Mouse (Mus musculus) left cerebral cortex, adult 2 months (tissue): ENCODE measurements around the gene Olfr106-ps. TPM values are rescaled to one million over a fixed set of nuclear protein-coding genes. Genes with fewer than 3 reads are reported as not detected.

ENCODE experiments used
- DNase-seq, 2 experiments: peaks; one replicate each; pipeline ENCODE4 v3.0.0; 2021 to 2022; ENCODE audit warnings: low spot score in 2 of 2, mixed read lengths in 1 of 2; ENCODE audit errors: extremely low spot score in 1 of 2
- H3K27ac ChIP-seq: fragments of 200-600 bp; 2 replicates; pipeline ENCODE4 v1.8.1; 2022
- H3K4me3 ChIP-seq: fragments of 200-600 bp; 2 replicates; pipeline ENCODE4 v1.8.1; 2022
- CTCF ChIP-seq: fragments of 200-600 bp; IDR thresholded peaks from 2 replicates; pipeline ENCODE4 v1.8.1; 2022; ENCODE audit warnings: antibody characterized with exemption, mild to moderate bottlenecking, moderate library complexity
- intact Hi-C: fragments of 180-260 bp; cut with DNase I; formaldehyde crosslinking; loops from one replicate; pipeline ENCODE4 v1.15.1; 2025
- long read RNA-seq, 2 experiments: library from polyadenylated mRNA; stranded (forward); transcript quantifications; one replicate each; pipeline ENCODE4 v2.0.0; 2021; ENCODE audit warnings: borderline mapping rate in 2 of 2
- total RNA-seq, 2 experiments: library from RNA; stranded (reverse); gene quantifications; 2 replicates each; pipeline ENCODE4 v1.2.3; 2021

Olfr106-ps gene
- total RNA-seq, result not detected
- long read RNA-seq, experiment 1, result 0 reads
- long read RNA-seq, experiment 2, result 0 reads

- no peak for TF ChIP-seq CTCF
- H3K4me3 ChIP-seq, result no peak within 1 kb of the TSS
- DNase-seq, result no peak
- intact Hi-C loops, result no loop called here
- H3K27ac ChIP-seq, result no peak within 1 kb of the TSS
Observed at GRCm38 (mm10) chr17:37390093-37390492, at the start of gene Olfr106-ps. TSS of gene Olfr106-ps (plus strand) at chr17:37390393.

GRCm38 (mm10) chr17:37359282-37359681 is 30.9 kb upstream of the Olfr106-ps start, which contains the start of gene Olfr104-ps:
TSS of gene Olfr104-ps (plus strand) at chr17:37359582.
- no peak for TF ChIP-seq CTCF
- DNase-seq, result no peak
- H3K4me3 ChIP-seq, result no peak within 1 kb of the TSS
- intact Hi-C loops, result no loop called here
- no peak within 1 kb of the TSS for H3K27ac ChIP-seq

- intact Hi-C loops, result no loop called here
- no peak within 1 kb of the TSS for H3K4me3 ChIP-seq
- H3K27ac ChIP-seq, result no peak within 1 kb of the TSS
- DNase-seq, result no peak
- no peak for TF ChIP-seq CTCF
Observed at GRCm38 (mm10) chr17:37378733-37379132, 11.5 kb upstream of the Olfr106-ps start, which contains the start of gene Olfr105-ps. TSS of gene Olfr105-ps (plus strand) at chr17:37379033.

GRCm38 (mm10) chr17:37398926-37399325 is 8.7 kb downstream of the Olfr106-ps start, which contains the start of gene Olfr107:
TSS of gene Olfr107 (plus strand) at chr17:37399226.
- H3K27ac ChIP-seq, result no peak within 1 kb of the TSS
- intact Hi-C loops, result no loop called here
- no peak for DNase-seq
- TF ChIP-seq CTCF, result no peak
- H3K4me3 ChIP-seq, result no peak within 1 kb of the TSS

GRCm38 (mm10) chr17:37413380-37413779 is 23.2 kb downstream of the Olfr106-ps start:
- no peak for TF ChIP-seq CTCF
- no peak overlapping the region for H3K4me3 ChIP-seq
- intact Hi-C loops, result no loop called here
- no peak overlapping the region for H3K27ac ChIP-seq
- no peak for DNase-seq

- no peak within 1 kb of the TSS for H3K27ac ChIP-seq
- H3K4me3 ChIP-seq, result no peak within 1 kb of the TSS
- intact Hi-C loops, result no loop called here
- no peak for TF ChIP-seq CTCF
- DNase-seq, result no peak
Observed at GRCm38 (mm10) chr17:37445180-37445579, 55.0 kb downstream of the Olfr106-ps start, which contains the start of gene Olfr108. TSS of gene Olfr108 (plus strand) at chr17:37445480.

Other genes with a start within 250 kb of the Olfr106-ps start
- not detected for gene Olfr93, start 228.9 kb upstream of the Olfr106-ps start, total RNA-seq
- gene Ubd, start 196.5 kb upstream of the Olfr106-ps start, total RNA-seq, result not detected
- gene Olfr94, start 189.4 kb upstream of the Olfr106-ps start, total RNA-seq, result not detected
- gene Olfr95, start 177.3 kb upstream of the Olfr106-ps start, total RNA-seq, result not detected
- gene Olfr96, start 170.2 kb upstream of the Olfr106-ps start, total RNA-seq, result not detected
- not detected for gene Olfr97, start 153.1 kb upstream of the Olfr106-ps start, total RNA-seq
- not detected for gene Olfr98, start 126.6 kb upstream of the Olfr106-ps start, total RNA-seq
- gene H2-M3, start 120.2 kb upstream of the Olfr106-ps start, total RNA-seq, result 1 to 10 TPM; 3.1 to 3.6 TPM
- gene Olfr99, start 106.9 kb upstream of the Olfr106-ps start, total RNA-seq, result not detected
- not detected for gene Olfr101, start 86.1 kb upstream of the Olfr106-ps start, total RNA-seq
- not detected for gene Olfr102, start 73.3 kb upstream of the Olfr106-ps start, total RNA-seq
- not detected for gene Olfr103, start 50.7 kb upstream of the Olfr106-ps start, total RNA-seq
- gene Olfr104-ps, start 30.8 kb upstream of the Olfr106-ps start, total RNA-seq, result not detected
- gene Olfr105-ps, start 11.4 kb upstream of the Olfr106-ps start, total RNA-seq, result not detected
- gene Olfr107, start 8.8 kb downstream of the Olfr106-ps start, total RNA-seq, result not detected
- gene Olfr108, start 55.1 kb downstream of the Olfr106-ps start, total RNA-seq, result not detected
- not detected for gene Olfr109, start 68.5 kb downstream of the Olfr106-ps start, total RNA-seq
- not detected for gene H2-M2, start 93.2 kb downstream of the Olfr106-ps start, total RNA-seq
- gene Olfr110, start 102.1 kb downstream of the Olfr106-ps start, total RNA-seq, result not detected
- gene Olfr111, start 117.6 kb downstream of the Olfr106-ps start, total RNA-seq, result not detected
- not detected for gene Olfr112, start 179.1 kb downstream of the Olfr106-ps start, total RNA-seq
- not detected for gene Olfr113, start 187.3 kb downstream of the Olfr106-ps start, total RNA-seq
- not detected for gene Olfr114, start 202.3 kb downstream of the Olfr106-ps start, total RNA-seq
- not detected for gene Olfr115, start 236.7 kb downstream of the Olfr106-ps start, total RNA-seq
- gene Olfr116, start 236.8 kb downstream of the Olfr106-ps start, total RNA-seq, result not detected